In genomic region chr13:109841140-109841822, GRCm38 (mm10) we compare ENCODE assay signal across 26 mouse cellular contexts.
DNase-seq lines count a peak whose midpoint lies in the region; ATAC-seq and TF ChIP-seq lines count a peak whose summit lies in the region.
"Had no signal": no experiment of that assay in that cellular context is flagged by ENCODE, and none has a peak within 500 bp of the region (broad histone marks: within the 10 kb centered on the region; RNA-seq: fewer than 3 reads in every experiment).

No protein-coding gene starts in this region.

- no peak overlapping the region for H3K27ac ChIP-seq in kidney, embryonic 15.5 days
- H3K27ac ChIP-seq in kidney, adult 2 months (ENCODE audit: insufficient read depth, low read depth, low read length), result no peak overlapping the region
- no peak overlapping the region for H3K27ac ChIP-seq in liver, embryonic 13.5 days
- no peak overlapping the region for H3K27ac ChIP-seq in liver, embryonic 11.5 days (ENCODE audit: low read depth, low read length)
- H3K27ac ChIP-seq in intestine, embryonic 16.5 days (ENCODE audit: low read length), result no peak overlapping the region
- H3K27ac ChIP-seq: forebrain, embryonic 10.5 days; forebrain, embryonic 13.5 days; heart, adult 2 months; heart, embryonic 10.5 days; heart, embryonic 13.5 days; hindbrain, embryonic 14.5 days had no signal

- H3K36me3 ChIP-seq in kidney, embryonic 15.5 days, result no peaks in the 10 kb centered on the region
- no peaks in the 10 kb centered on the region for H3K36me3 ChIP-seq in kidney, adult 2 months (ENCODE audit: control insufficient read depth, insufficient read depth, low read length)
- H3K36me3 ChIP-seq in liver, embryonic 13.5 days, result peaks cover 3% of the 10 kb centered on the region; the same call in 1 of the 2 replicates
- no peaks in the 10 kb centered on the region for H3K36me3 ChIP-seq in liver, embryonic 11.5 days (ENCODE audit: control insufficient read depth, insufficient read depth, low read length)
- no peaks in the 10 kb centered on the region for H3K36me3 ChIP-seq in intestine, embryonic 16.5 days (ENCODE audit: control insufficient read depth, insufficient read depth, low read length)
- H3K36me3 ChIP-seq: forebrain, embryonic 10.5 days had no signal

- no peaks in the 10 kb centered on the region for H3K9me3 ChIP-seq in kidney, embryonic 15.5 days (replicated peaks)
- H3K9me3 ChIP-seq in liver, embryonic 13.5 days (replicated peaks), result no peaks in the 10 kb centered on the region
- no peaks in the 10 kb centered on the region for H3K9me3 ChIP-seq in liver, embryonic 11.5 days (ENCODE audit: control insufficient read depth, low read length)
- no peaks in the 10 kb centered on the region for H3K9me3 ChIP-seq in intestine, embryonic 16.5 days (ENCODE audit: control insufficient read depth, low read length)
- H3K9me3 ChIP-seq: forebrain, embryonic 10.5 days; forebrain, embryonic 13.5 days; G1E; heart, embryonic 10.5 days; heart, embryonic 13.5 days had no signal

- peak; percentile 40 for ATAC-seq in kidney, embryonic 15.5 days (replicated peaks; ENCODE audit: low FRiP score)
- ATAC-seq in liver, embryonic 13.5 days (ENCODE audit: low read depth), result peak; percentile 26; the same call in 1 of the 2 replicates
- ATAC-seq in liver, embryonic 11.5 days (replicated peaks; ENCODE audit: low FRiP score), result no peak
- ATAC-seq in intestine, embryonic 16.5 days, result peak; percentile 69
- ATAC-seq: forebrain, embryonic 13.5 days; forebrain, embryonic 16.5 days; Patski had no signal

- no peaks in the 10 kb centered on the region for H3K4me1 ChIP-seq in kidney, embryonic 15.5 days
- 0 out of 2 replicates have a peak, but pooled peaks cover 2% of the 10 kb centered on the region for H3K4me1 ChIP-seq in kidney, adult 2 months (ENCODE audit: control insufficient read depth, insufficient read depth, low read length)
- 0 out of 2 replicates have a peak, but pooled peaks cover 5% of the 10 kb centered on the region for H3K4me1 ChIP-seq in liver, embryonic 13.5 days (replicated peaks)
- H3K4me1 ChIP-seq in liver, embryonic 11.5 days (replicated peaks; ENCODE audit: control insufficient read depth, insufficient read depth, low read length), result no peaks in the 10 kb centered on the region
- H3K4me1 ChIP-seq in intestine, embryonic 16.5 days (ENCODE audit: control insufficient read depth, insufficient read depth, low read length), result peaks cover 5% of the 10 kb centered on the region
- H3K4me1 ChIP-seq: forebrain, embryonic 13.5 days; heart, embryonic 10.5 days had no signal

- DNase-seq in kidney, adult 2 months, result no peak
- DNase-seq in liver, embryonic 13.5 days, result no peak
- no peak for DNase-seq in liver, embryonic 11.5 days (ENCODE audit: low spot score)
- DNase-seq in lung, postnatal 36 days, result no peak
- DNase-seq: adrenal gland, postnatal 10 days; adrenal gland, postnatal 36 days; B cell, adult 2 months; cerebellum, adult 18-20 months; cerebellum, adult 9-10 months; cerebellum, postnatal 14 days; gastrocnemius, postnatal 10 days; gastrocnemius, postnatal 36 days; heart, adult 2 months; heart, postnatal 14 days; heart, postnatal 4 days had no signal

- H3K4me2 ChIP-seq in kidney, embryonic 15.5 days, result no peak overlapping the region
- no peak overlapping the region for H3K4me2 ChIP-seq in liver, embryonic 13.5 days
- no peak overlapping the region for H3K4me2 ChIP-seq in liver, embryonic 11.5 days
- H3K4me2 ChIP-seq in intestine, embryonic 16.5 days (ENCODE audit: low read depth, low read length), result no peak overlapping the region
- H3K4me2 ChIP-seq: forebrain, embryonic 13.5 days; heart, embryonic 13.5 days; hindbrain, embryonic 14.5 days had no signal

- no peak for TF ChIP-seq POLR2A in kidney, adult 2 months (IDR thresholded peaks at IDR 0.05; ENCODE audit: low read depth, low read length)

- TF ChIP-seq CTCF in kidney, adult 2 months (conservative IDR thresholded peaks at IDR 0.05; ENCODE audit: insufficient read depth, insufficient read length, low read depth, low read length), result no peak

- no peaks in the 10 kb centered on the region for H3K27me3 ChIP-seq in kidney, embryonic 15.5 days
- H3K27me3 ChIP-seq in kidney, adult 2 months (replicated peaks; ENCODE audit: control insufficient read depth, insufficient read depth, low read length), result no peaks in the 10 kb centered on the region
- no peaks in the 10 kb centered on the region for H3K27me3 ChIP-seq in liver, embryonic 13.5 days
- no peaks in the 10 kb centered on the region for H3K27me3 ChIP-seq in liver, embryonic 11.5 days (replicated peaks; ENCODE audit: control insufficient read depth, insufficient read depth, low read length)
- H3K27me3 ChIP-seq in intestine, embryonic 16.5 days (replicated peaks; ENCODE audit: control insufficient read depth, insufficient read depth, low read length), result no peaks in the 10 kb centered on the region
- H3K27me3 ChIP-seq: CH12.LX; forebrain, embryonic 13.5 days; heart, embryonic 13.5 days; Patski had no signal

- H3K9ac ChIP-seq in kidney, embryonic 15.5 days, result no peak overlapping the region
- H3K9ac ChIP-seq in liver, embryonic 13.5 days, result no peak overlapping the region
- no peak overlapping the region for H3K9ac ChIP-seq in liver, embryonic 11.5 days (ENCODE audit: low read depth, low read length)
- no peak overlapping the region for H3K9ac ChIP-seq in intestine, embryonic 16.5 days (ENCODE audit: low read depth, low read length)
- H3K9ac ChIP-seq: forebrain, embryonic 13.5 days; heart, embryonic 13.5 days; hindbrain, embryonic 14.5 days had no signal

- H3K4me3 ChIP-seq in kidney, embryonic 15.5 days (replicated peaks), result no peak overlapping the region
- H3K4me3 ChIP-seq in kidney, adult 2 months (ENCODE audit: insufficient read depth, low read depth, low read length), result no peak overlapping the region
- H3K4me3 ChIP-seq in liver, embryonic 13.5 days (replicated peaks), result no peak overlapping the region
- H3K4me3 ChIP-seq in liver, embryonic 11.5 days (ENCODE audit: low read depth, low read length), result no peak overlapping the region
- no peak overlapping the region for H3K4me3 ChIP-seq in intestine, embryonic 16.5 days (ENCODE audit: low read length)
- H3K4me3 ChIP-seq: forebrain, embryonic 10.5 days; forebrain, embryonic 13.5 days; heart, adult 2 months; heart, embryonic 10.5 days; heart, embryonic 13.5 days had no signal

- 57% methylated on average over 2 of the region's 2 CpGs for WGBS in kidney, embryonic 15.5 days
- WGBS in kidney, adult 2 months, result 27% methylated on average over 2 of the region's 2 CpGs
- WGBS in liver, embryonic 13.5 days (ENCODE audit: insufficient replicate concordance), result 73% methylated on average over 2 of the region's 2 CpGs
- WGBS in liver, embryonic 11.5 days, result 80% methylated on average over 2 of the region's 2 CpGs
- 53% methylated on average over 2 of the region's 2 CpGs for WGBS in intestine, embryonic 16.5 days
